Mouse (Mus musculus) C2C12 (cell line): ENCODE results near the gene Adam12.

Experiments
- CTCF ChIP-seq: IDR thresholded peaks from one replicate; pipeline ENCODE4 v1.5.1; 2011; ENCODE audit not compliant: control insufficient read depth, insufficient read depth, insufficient read length
- FOSL1 ChIP-seq: IDR thresholded peaks from one replicate; pipeline ENCODE4 v1.8.0; 2011; ENCODE audit warnings: mild to moderate bottlenecking, low read length; ENCODE audit not compliant: poor library complexity, insufficient read depth, severe bottlenecking
- MAX ChIP-seq: IDR thresholded peaks from one replicate; pipeline ENCODE4 v1.6.1; 2011; ENCODE audit warnings: mild to moderate bottlenecking, control low read depth
- MYOD1 ChIP-seq: IDR thresholded peaks from one replicate; pipeline ENCODE4 v1.6.1; 2011; ENCODE audit warnings: low read depth; ENCODE audit not compliant: control insufficient read depth, insufficient read length
- MYOG ChIP-seq: IDR thresholded peaks from one replicate; pipeline ENCODE4 v1.6.1; 2011; ENCODE audit not compliant: control insufficient read depth, insufficient read length; ENCODE audit errors: extremely low read depth
- USF1 ChIP-seq: IDR thresholded peaks from one replicate; pipeline ENCODE4 v1.6.1; 2011; ENCODE audit warnings: low read depth, mild to moderate bottlenecking, control low read depth, moderate library complexity

DNA sequence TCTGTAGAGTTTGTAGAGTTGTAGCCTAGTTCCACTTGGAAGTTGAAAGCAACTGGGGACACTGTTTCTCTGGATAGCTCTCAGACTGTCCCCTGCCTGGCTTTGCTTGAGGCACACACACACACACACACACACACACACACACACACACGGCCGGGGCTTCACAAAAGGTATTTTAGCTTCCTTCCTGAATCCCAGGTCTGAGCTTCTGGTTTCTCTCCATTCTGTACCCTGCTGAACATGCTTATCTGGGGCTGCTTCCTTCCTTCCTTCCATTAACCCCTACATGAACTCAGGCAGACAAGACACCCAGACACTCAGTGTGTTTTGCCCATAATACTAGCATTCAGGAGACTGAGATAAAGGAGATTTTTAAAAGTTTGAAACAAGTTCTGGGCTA lies 2.0 kb downstream of the Adam12 start:
- TF ChIP-seq CTCF (no peak), MYOD1 (no peak), MAX (no peak), MYOG (no peak), USF1 (no peak), FOSL1 (no peak)
